Mouse (Mus musculus): ENCODE results near the gene Gm49318. TPM values are rescaled to one million over a fixed set of nuclear protein-coding genes. Genes with fewer than 3 reads are reported as not detected.

Gm49318 gene
- polyA plus RNA-seq, 1 experiment from 2014 or later, result not detected

DNA sequence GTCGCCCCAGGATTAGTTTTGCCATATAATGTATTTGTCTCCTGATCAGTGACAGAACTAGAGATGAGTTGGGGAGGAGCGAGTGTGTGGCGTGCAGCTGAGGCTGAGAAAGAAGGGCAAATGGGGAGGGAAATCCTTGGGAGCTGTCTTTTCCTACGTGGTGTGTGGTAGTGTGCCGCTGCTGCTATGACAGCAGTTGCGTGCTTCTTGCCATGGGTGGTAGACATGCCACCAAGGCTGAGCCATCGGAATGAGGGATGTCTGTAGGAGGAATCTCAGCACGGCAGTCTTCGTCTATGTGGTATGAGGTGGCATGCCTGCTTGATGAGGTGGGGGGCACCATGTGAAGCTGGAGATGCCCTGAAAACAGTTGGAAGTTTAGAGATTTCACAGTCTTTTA is 40.7 kb downstream of the Gm49318 start:
- no peaks in the 10 kb centered on the region for H3K4me1 ChIP-seq (ENCODE audit: insufficient read depth, low read depth, low read length)
- no peaks in the 10 kb centered on the region for H3K27me3 ChIP-seq (replicated peaks; ENCODE audit: insufficient read depth, low read length)
- no peak overlapping the region for H3K4me3 ChIP-seq (ENCODE audit: low read depth, low read length)
- no peak overlapping the region for H3K9ac ChIP-seq (replicated peaks; ENCODE audit: low read depth)
- TF ChIP-seq EP300 (IDR thresholded peaks at IDR 0.05), result no peak
- TF ChIP-seq CTCF (IDR thresholded peaks at IDR 0.05), result no peak
- no peaks in the 10 kb centered on the region for H3K36me3 ChIP-seq (ENCODE audit: insufficient read depth, low read length)
- H3K9me3 ChIP-seq (ENCODE audit: low read length), result no peaks in the 10 kb centered on the region
- no peak overlapping the region for H3K27ac ChIP-seq (ENCODE audit: low read length)
- H3K4me2 ChIP-seq (replicated peaks; ENCODE audit: low read depth, low read length), result no peak overlapping the region
- 86% methylated on average over 9 of the region's 9 CpGs for WGBS
- ATAC-seq (no peak), DNase-seq (ENCODE audit: low spot score) (no peak)

DNA sequence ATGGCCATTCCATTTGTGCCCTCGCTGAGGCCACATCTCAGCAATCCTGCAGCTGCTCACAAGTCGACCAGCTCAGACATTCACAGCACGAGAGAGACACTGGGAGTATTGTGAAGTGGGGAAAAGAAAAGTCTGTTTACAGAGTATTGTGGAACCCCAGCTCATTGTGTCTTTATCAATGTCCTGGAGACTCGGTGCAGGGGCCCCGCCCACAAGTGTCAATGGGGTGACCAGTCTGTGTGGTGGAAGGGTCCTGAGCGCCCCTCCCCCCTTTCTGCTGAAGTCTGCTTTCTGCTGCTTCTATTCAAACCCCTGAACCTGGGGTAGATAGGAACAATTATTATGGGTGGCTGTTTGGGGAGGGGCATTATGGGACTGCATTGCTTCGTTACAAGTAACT is 42.6 kb downstream of the Gm49318 start:
- no peak overlapping the region for H3K4me2 ChIP-seq (replicated peaks; ENCODE audit: low read depth, low read length)
- H3K4me1 ChIP-seq (ENCODE audit: insufficient read depth, low read depth, low read length), result no peaks in the 10 kb centered on the region
- no peaks in the 10 kb centered on the region for H3K9me3 ChIP-seq (ENCODE audit: low read length)
- WGBS, result 34% methylated on average over 7 of the region's 7 CpGs
- no peaks in the 10 kb centered on the region for H3K36me3 ChIP-seq (ENCODE audit: insufficient read depth, low read length)
- no peak overlapping the region for H3K4me3 ChIP-seq (ENCODE audit: low read depth, low read length)
- ATAC-seq, result no peak
- no peaks in the 10 kb centered on the region for H3K27me3 ChIP-seq (replicated peaks; ENCODE audit: insufficient read depth, low read length)
- TF ChIP-seq EP300 (IDR thresholded peaks at IDR 0.05) (no peak), CTCF (IDR thresholded peaks at IDR 0.05) (no peak)
- H3K27ac ChIP-seq (ENCODE audit: low read length), result no peak overlapping the region
- no peak for DNase-seq (ENCODE audit: low spot score)
- no peak overlapping the region for H3K9ac ChIP-seq (replicated peaks; ENCODE audit: low read depth)

DNA sequence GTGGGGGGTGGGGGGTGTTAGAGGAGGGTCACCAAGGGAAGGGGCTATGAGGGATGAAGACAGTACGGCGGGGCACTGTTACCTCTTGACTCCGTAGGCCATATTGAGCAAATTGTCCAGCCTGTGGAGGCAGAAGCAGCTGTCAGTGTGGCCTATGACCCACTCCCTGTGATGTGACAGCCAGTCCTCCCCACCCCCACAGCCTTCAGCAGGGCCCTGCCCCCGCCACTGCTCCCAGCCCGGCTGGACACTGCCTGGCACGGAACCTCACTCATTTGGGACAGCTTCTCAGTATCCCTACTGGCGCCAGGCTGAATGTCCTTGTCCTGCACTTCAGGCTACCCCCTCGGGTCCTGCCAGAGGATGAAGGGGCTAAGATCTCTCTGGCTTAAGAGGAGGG is 46.5 kb downstream of the Gm49318 start:
- H3K4me3 ChIP-seq (ENCODE audit: low read depth, low read length), result no peak overlapping the region
- H3K9ac ChIP-seq (replicated peaks; ENCODE audit: low read depth), result no peak overlapping the region
- no peaks in the 10 kb centered on the region for H3K4me1 ChIP-seq (ENCODE audit: insufficient read depth, low read depth, low read length)
- no peaks in the 10 kb centered on the region for H3K9me3 ChIP-seq (ENCODE audit: low read length)
- H3K4me2 ChIP-seq (replicated peaks; ENCODE audit: low read depth, low read length), result no peak overlapping the region
- ATAC-seq, result peak; percentile 47; the same call in 1 of the 2 replicates
- DNase-seq (ENCODE audit: low spot score), result no peak
- WGBS, result 36% methylated on average over 8 of the region's 8 CpGs
- no peaks in the 10 kb centered on the region for H3K27me3 ChIP-seq (replicated peaks; ENCODE audit: insufficient read depth, low read length)
- H3K27ac ChIP-seq (ENCODE audit: low read length), result no peak overlapping the region
- no peak for TF ChIP-seq EP300 (IDR thresholded peaks at IDR 0.05)
- TF ChIP-seq CTCF (IDR thresholded peaks at IDR 0.05), result no peak
- no peaks in the 10 kb centered on the region for H3K36me3 ChIP-seq (ENCODE audit: insufficient read depth, low read length)

DNA sequence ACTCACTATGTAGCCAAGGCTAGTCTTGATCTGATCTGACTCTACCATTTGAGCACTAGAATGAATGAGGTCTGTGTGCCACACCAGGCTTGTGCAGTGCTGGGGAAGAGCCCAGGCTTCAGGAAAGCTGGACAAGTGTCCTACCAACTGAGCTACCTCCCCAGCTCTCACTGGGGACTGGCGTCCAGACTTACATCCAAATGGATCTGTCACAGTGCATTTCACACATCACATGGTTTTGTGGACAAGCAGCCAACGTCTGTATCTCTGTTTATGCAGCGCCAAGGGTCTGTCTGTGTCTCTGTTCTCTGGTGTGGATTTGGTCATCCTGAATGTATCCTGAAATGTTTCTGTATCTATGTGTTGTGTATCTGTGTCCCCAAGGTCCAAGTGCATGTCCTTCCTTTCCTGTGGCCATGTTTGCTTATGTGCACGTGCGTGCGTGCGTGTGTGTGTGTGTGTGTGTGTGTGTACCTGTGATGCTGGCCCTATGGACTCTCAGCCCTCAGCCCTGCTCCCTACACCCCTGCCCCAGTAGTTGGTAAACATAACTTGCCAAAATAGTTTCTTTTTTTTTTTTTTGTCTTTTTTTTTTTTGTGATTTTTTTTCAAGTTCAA is 53.7 kb downstream of the Gm49318 start:
- 67% methylated on average over 7 of the region's 7 CpGs for WGBS
- no peak overlapping the region for H3K9ac ChIP-seq (replicated peaks; ENCODE audit: low read depth)
- TF ChIP-seq CTCF (IDR thresholded peaks at IDR 0.05) (no peak), EP300 (IDR thresholded peaks at IDR 0.05) (no peak)
- H3K9me3 ChIP-seq (ENCODE audit: low read length), result no peaks in the 10 kb centered on the region
- H3K27me3 ChIP-seq (replicated peaks; ENCODE audit: insufficient read depth, low read length), result no peaks in the 10 kb centered on the region
- ATAC-seq, result no peak
- H3K36me3 ChIP-seq (ENCODE audit: insufficient read depth, low read length), result peaks cover 16% of the 10 kb centered on the region
- H3K4me3 ChIP-seq (ENCODE audit: low read depth, low read length), result no peak overlapping the region
- H3K4me1 ChIP-seq (ENCODE audit: insufficient read depth, low read depth, low read length), result no peaks in the 10 kb centered on the region
- no peak for DNase-seq (ENCODE audit: low spot score)
- H3K4me2 ChIP-seq (replicated peaks; ENCODE audit: low read depth, low read length), result no peak overlapping the region
- no peak overlapping the region for H3K27ac ChIP-seq (ENCODE audit: low read length)

DNA sequence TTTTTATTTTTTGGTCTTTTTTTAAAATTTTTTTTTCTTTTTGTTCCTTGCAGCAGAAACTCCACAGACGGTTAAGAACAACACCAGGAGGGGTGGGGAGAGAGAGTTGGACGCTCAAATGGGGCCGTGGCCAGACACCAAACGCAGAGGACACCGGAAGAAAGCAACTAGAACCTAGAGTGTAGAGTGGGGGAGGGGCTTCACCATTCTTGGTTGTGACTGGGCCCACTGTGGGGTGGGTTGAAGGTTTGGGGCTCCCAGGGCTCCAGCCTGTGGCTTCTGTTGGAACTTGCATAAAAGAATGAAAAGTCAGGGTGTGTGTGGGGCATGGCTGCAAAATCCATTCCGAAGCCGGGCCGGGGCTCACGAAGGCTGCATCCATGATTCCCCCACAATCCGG is 54.8 kb downstream of the Gm49318 start:
- DNase-seq (ENCODE audit: low spot score), result no peak
- H3K4me2 ChIP-seq (replicated peaks; ENCODE audit: low read depth, low read length), result no peak overlapping the region
- H3K27ac ChIP-seq (ENCODE audit: low read length), result no peak overlapping the region
- no peaks in the 10 kb centered on the region for H3K9me3 ChIP-seq (ENCODE audit: low read length)
- TF ChIP-seq CTCF (IDR thresholded peaks at IDR 0.05) (no peak), EP300 (IDR thresholded peaks at IDR 0.05) (no peak)
- no peak overlapping the region for H3K4me3 ChIP-seq (ENCODE audit: low read depth, low read length)
- H3K27me3 ChIP-seq (replicated peaks; ENCODE audit: insufficient read depth, low read length), result no peaks in the 10 kb centered on the region
- H3K4me1 ChIP-seq (ENCODE audit: insufficient read depth, low read depth, low read length), result no peaks in the 10 kb centered on the region
- ATAC-seq, result no peak
- H3K36me3 ChIP-seq (ENCODE audit: insufficient read depth, low read length), result peaks cover 21% of the 10 kb centered on the region
- 66% methylated on average over 10 of the region's 10 CpGs for WGBS
- no peak overlapping the region for H3K9ac ChIP-seq (replicated peaks; ENCODE audit: low read depth)

DNA sequence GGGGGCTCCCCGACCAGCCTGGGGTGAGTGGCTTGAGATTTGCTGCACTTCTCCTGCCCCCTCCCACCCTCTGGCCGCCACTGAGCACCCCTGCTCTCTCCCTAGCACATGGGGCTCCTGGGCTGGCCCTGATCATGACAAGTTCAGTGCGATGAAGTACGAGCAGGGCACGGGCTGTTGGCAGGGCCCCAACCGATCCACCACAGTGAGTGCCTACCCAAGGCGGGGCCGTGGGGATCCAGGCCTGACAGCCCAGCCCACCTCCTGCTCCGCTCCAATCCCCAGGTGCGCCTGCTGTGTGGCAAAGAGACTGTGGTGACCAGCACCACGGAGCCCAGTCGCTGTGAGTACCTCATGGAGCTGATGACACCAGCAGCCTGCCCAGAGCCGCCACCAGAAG is 58.3 kb downstream of the Gm49318 start:
- DNase-seq (ENCODE audit: low spot score) (no peak), ATAC-seq (no peak)
- Histone ChIP-seq H3K9me3 (ENCODE audit: low read length) (no peaks in the 10 kb centered on the region), H3K4me3 (ENCODE audit: low read depth, low read length) (no peak overlapping the region), H3K4me1 (ENCODE audit: insufficient read depth, low read depth, low read length) (no peaks in the 10 kb centered on the region), H3K4me2 (replicated peaks; ENCODE audit: low read depth, low read length) (no peak overlapping the region), H3K27me3 (replicated peaks; ENCODE audit: insufficient read depth, low read length) (no peaks in the 10 kb centered on the region), H3K36me3 (ENCODE audit: insufficient read depth, low read length) (peaks cover 50% of the 10 kb centered on the region), H3K27ac (ENCODE audit: low read length) (no peak overlapping the region), H3K9ac (replicated peaks; ENCODE audit: low read depth) (no peak overlapping the region)
- 88% methylated on average over 13 of the region's 13 CpGs for WGBS
- TF ChIP-seq EP300 (IDR thresholded peaks at IDR 0.05), result no peak
- no peak for TF ChIP-seq CTCF (IDR thresholded peaks at IDR 0.05)

DNA sequence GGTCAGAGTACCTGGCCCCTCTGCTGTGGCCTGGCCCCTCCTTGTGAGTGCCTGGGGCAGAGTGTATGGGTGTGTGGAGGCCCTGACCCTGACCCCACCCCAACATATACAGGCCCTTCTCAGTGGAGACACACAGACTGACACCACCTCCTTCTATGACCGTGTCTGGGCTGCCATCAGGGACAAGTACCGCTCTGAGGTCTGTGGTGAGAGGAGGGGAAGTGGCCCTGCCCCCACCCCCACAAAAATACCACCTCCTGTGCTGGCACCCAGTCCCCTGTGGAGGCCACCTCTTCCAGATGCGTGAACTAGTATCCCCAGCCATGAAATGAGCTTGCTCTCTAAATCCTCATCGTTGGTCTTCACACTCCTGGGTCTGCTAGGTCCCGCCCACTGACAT is 60.0 kb downstream of the Gm49318 start:
- Histone ChIP-seq H3K27me3 (replicated peaks; ENCODE audit: insufficient read depth, low read length) (no peaks in the 10 kb centered on the region), H3K9me3 (ENCODE audit: low read length) (no peaks in the 10 kb centered on the region), H3K4me1 (ENCODE audit: insufficient read depth, low read depth, low read length) (no peaks in the 10 kb centered on the region), H3K36me3 (ENCODE audit: insufficient read depth, low read length) (peaks cover 55% of the 10 kb centered on the region), H3K4me2 (replicated peaks; ENCODE audit: low read depth, low read length) (no peak overlapping the region), H3K4me3 (ENCODE audit: low read depth, low read length) (no peak overlapping the region), H3K27ac (ENCODE audit: low read length) (no peak overlapping the region), H3K9ac (replicated peaks; ENCODE audit: low read depth) (no peak overlapping the region)
- no peak for ATAC-seq
- 79% methylated on average over 5 of the region's 5 CpGs for WGBS
- no peak for DNase-seq (ENCODE audit: low spot score)
- TF ChIP-seq CTCF (IDR thresholded peaks at IDR 0.05) (no peak), EP300 (IDR thresholded peaks at IDR 0.05) (no peak)

All from lung, postnatal 0 days (tissue).